Mouse (Mus musculus): ENCODE results near the gene Erbb2. TPM values are rescaled to one million over a fixed set of nuclear protein-coding genes. Genes with fewer than 3 reads are reported as not detected.

The Erbb2 gene
- polyA plus RNA-seq, 1 experiment from 2014 or later = 6.6 TPM

DNA sequence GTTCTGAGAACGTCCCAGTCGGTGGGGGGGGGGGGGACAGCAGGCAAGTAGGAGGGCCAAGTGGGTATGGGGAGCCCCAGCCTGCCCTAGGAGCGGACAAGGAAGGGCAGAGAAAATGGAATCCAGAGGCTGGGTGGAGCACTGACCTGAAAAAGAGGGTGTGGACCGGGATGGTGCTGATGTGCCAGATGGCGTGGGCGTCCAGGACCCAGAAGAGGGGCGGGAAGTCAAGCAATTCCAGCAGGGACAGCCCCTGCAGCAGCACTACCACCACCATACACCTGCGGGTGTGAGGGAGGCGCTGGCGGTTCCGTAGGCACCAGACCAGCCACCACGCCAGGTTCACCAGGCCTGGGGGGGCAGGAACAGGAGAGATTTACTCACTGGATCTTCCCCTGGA is 22.1 kb upstream of the Erbb2 start:
- H3K27ac ChIP-seq (ENCODE audit: low read depth, low read length) = no peak overlapping the region
- H3K4me3 ChIP-seq (ENCODE audit: low read length) = no peak overlapping the region
- no peak overlapping the region for H3K4me2 ChIP-seq (ENCODE audit: low read length)
- no peaks in the 10 kb centered on the region for H3K36me3 ChIP-seq (ENCODE audit: control insufficient read depth, insufficient read depth, low read length)
- ATAC-seq = no peak
- H3K9me3 ChIP-seq (ENCODE audit: control insufficient read depth, low read length) = no peaks in the 10 kb centered on the region
- 78% methylated on average over 12 of the region's 12 CpGs for WGBS
- H3K9ac ChIP-seq (ENCODE audit: low read depth, low read length) = no peak overlapping the region
- no peaks in the 10 kb centered on the region for H3K4me1 ChIP-seq (ENCODE audit: control insufficient read depth, insufficient read depth, low read depth, low read length)
- H3K27me3 ChIP-seq (replicated peaks; ENCODE audit: control insufficient read depth, insufficient read depth, low read length) = peaks cover 17% of the 10 kb centered on the region

DNA sequence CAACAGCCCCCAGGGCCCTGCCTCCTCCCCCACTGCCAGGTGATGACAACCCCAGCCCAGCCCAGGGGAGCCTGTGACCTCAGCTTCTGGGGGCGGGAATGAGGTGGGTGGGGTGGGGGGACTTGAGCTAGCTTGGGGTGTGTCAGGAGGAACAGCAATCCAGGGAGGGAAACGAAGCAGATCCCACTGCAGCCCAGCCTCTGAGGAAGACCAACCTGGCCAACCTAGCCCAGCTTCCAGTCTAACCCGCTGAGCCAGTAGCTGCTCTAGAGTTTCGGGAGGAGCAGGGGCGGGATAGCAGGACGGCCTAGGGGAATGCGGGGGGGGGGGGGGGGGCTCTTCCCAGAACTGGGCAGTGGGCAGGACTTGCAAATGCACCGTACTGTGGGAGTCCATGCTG is 20.2 kb upstream of the Erbb2 start:
- 36% methylated on average over 6 of the region's 8 CpGs for WGBS

DNA sequence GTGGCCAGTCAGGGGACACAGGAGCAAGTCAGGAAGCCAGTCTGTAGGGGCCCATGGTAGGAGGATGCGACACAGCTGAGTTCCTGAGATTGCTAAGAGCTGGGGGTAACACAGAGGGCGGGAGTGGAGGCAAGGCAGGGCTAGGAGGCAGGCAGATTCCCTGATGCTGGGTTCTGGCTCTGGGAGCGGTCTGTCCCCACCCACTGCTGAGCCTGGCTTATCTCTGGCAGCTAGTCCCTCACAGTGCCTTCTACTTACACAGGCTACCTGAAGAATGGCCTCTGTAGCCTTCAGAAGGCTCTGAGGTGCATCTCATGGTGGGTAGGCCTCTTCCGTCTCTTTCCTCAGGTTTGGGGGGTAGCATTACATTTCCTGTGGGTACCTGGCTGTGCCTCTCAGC is 19.6 kb upstream of the Erbb2 start:
- Histone ChIP-seq H3K36me3 (ENCODE audit: control insufficient read depth, insufficient read depth, low read length) (no peaks in the 10 kb centered on the region), H3K4me1 (ENCODE audit: control insufficient read depth, insufficient read depth, low read depth, low read length) (no peaks in the 10 kb centered on the region), H3K27me3 (replicated peaks; ENCODE audit: control insufficient read depth, insufficient read depth, low read length) (peaks cover 2% of the 10 kb centered on the region), H3K4me2 (ENCODE audit: low read length) (no peak overlapping the region), H3K9ac (ENCODE audit: low read depth, low read length) (no peak overlapping the region), H3K27ac (ENCODE audit: low read depth, low read length) (no peak overlapping the region), H3K9me3 (ENCODE audit: control insufficient read depth, low read length) (no peaks in the 10 kb centered on the region), H3K4me3 (ENCODE audit: low read length) (no peak overlapping the region)
- no peak for ATAC-seq
- 66% methylated on average over 4 of the region's 4 CpGs for WGBS

More for the DNA sequence above, 20.2 kb upstream of the Erbb2 start:
- Histone ChIP-seq H3K27ac (ENCODE audit: low read depth, low read length) (no peak overlapping the region), H3K36me3 (ENCODE audit: control insufficient read depth, insufficient read depth, low read length) (no peaks in the 10 kb centered on the region), H3K4me3 (ENCODE audit: low read length) (no peak overlapping the region), H3K4me2 (ENCODE audit: low read length) (no peak overlapping the region), H3K9ac (ENCODE audit: low read depth, low read length) (no peak overlapping the region), H3K9me3 (ENCODE audit: control insufficient read depth, low read length) (no peaks in the 10 kb centered on the region), H3K4me1 (ENCODE audit: control insufficient read depth, insufficient read depth, low read depth, low read length) (no peaks in the 10 kb centered on the region), H3K27me3 (replicated peaks; ENCODE audit: control insufficient read depth, insufficient read depth, low read length) (peaks cover 7% of the 10 kb centered on the region)
- ATAC-seq = no peak

DNA sequence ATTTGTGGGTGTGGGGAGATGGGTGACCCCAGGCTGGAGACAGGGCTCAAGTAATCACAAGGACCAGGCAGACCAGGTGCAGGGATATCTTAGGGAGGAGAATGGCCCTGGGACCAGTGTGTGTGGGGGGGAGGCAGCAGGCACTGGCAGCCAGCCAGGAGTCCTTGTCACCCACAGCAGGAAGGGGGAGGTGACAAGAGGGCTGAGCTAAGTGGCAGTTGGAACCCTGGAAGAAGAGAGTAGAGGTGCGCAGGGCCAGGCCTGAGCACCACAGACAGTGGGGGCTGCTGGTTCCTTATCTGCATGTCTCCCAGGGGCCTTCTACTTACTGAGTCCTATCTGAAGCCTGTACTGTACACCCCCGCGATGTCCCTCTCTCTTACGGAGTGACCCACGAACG is 19.0 kb upstream of the Erbb2 start:
- no peak overlapping the region for H3K27ac ChIP-seq (ENCODE audit: low read depth, low read length)
- H3K4me1 ChIP-seq (ENCODE audit: control insufficient read depth, insufficient read depth, low read depth, low read length) = no peaks in the 10 kb centered on the region
- no peak overlapping the region for H3K9ac ChIP-seq (ENCODE audit: low read depth, low read length)
- H3K36me3 ChIP-seq (ENCODE audit: control insufficient read depth, insufficient read depth, low read length) = no peaks in the 10 kb centered on the region
- no peak overlapping the region for H3K4me2 ChIP-seq (ENCODE audit: low read length)
- H3K9me3 ChIP-seq (ENCODE audit: control insufficient read depth, low read length) = no peaks in the 10 kb centered on the region
- ATAC-seq = no peak
- peaks cover 2% of the 10 kb centered on the region for H3K27me3 ChIP-seq (replicated peaks; ENCODE audit: control insufficient read depth, insufficient read depth, low read length)
- H3K4me3 ChIP-seq (ENCODE audit: low read length) = no peak overlapping the region
- 67% methylated on average over 6 of the region's 6 CpGs for WGBS

DNA sequence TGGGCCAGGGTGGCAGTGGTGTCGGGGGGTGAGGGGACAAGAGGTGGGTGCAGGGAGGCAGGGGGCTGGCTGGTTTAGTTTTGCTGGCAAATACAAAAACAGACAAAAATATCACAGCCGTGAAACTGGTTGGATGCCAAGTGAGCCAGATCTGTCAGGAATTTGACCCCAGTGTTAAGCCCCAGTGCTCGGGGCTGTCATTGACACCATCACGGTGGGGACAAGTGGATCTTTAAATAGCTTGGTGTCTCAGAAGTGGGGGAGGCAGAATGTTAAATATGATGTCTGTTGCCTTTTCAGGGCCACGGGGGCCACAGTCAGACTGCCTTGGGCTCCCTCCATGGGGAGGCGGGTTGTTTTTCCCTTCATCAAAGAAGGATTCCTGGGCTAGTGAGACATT is 18.0 kb upstream of the Erbb2 start:
- H3K27me3 ChIP-seq (replicated peaks; ENCODE audit: control insufficient read depth, insufficient read depth, low read length) = peaks cover 2% of the 10 kb centered on the region
- H3K36me3 ChIP-seq (ENCODE audit: control insufficient read depth, insufficient read depth, low read length) = no peaks in the 10 kb centered on the region
- no peaks in the 10 kb centered on the region for H3K4me1 ChIP-seq (ENCODE audit: control insufficient read depth, insufficient read depth, low read depth, low read length)
- 48% methylated on average over 6 of the region's 6 CpGs for WGBS
- no peak for ATAC-seq
- no peak overlapping the region for H3K4me2 ChIP-seq (ENCODE audit: low read length)
- H3K27ac ChIP-seq (ENCODE audit: low read depth, low read length) = no peak overlapping the region
- no peak overlapping the region for H3K4me3 ChIP-seq (ENCODE audit: low read length)
- no peak overlapping the region for H3K9ac ChIP-seq (ENCODE audit: low read depth, low read length)
- no peaks in the 10 kb centered on the region for H3K9me3 ChIP-seq (ENCODE audit: control insufficient read depth, low read length)

DNA sequence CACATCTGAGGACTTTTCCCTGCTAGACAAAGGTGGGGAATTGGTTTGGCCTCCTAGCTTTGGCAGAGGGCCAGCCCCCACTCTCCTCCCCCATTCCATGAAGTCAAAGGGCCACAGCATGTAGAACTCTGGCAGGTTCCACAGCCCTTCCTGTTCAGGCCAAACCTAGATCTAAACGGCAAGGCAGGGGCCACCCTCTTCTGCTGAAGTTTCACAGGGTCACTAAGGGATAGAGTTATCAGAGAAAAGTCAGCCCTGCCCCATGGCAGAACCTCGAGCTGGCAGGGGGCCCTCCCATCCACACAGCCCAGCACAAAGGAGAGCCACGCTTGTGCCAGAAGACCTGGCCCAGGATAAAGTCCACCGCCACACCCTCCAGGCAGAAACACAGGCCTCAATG is 17.2 kb upstream of the Erbb2 start:
- Histone ChIP-seq H3K36me3 (ENCODE audit: control insufficient read depth, insufficient read depth, low read length) (no peaks in the 10 kb centered on the region), H3K4me2 (ENCODE audit: low read length) (no peak overlapping the region), H3K4me1 (ENCODE audit: control insufficient read depth, insufficient read depth, low read depth, low read length) (no peaks in the 10 kb centered on the region), H3K4me3 (ENCODE audit: low read length) (no peak overlapping the region), H3K9ac (ENCODE audit: low read depth, low read length) (no peak overlapping the region), H3K9me3 (ENCODE audit: control insufficient read depth, low read length) (no peaks in the 10 kb centered on the region), H3K27ac (ENCODE audit: low read depth, low read length) (no peak overlapping the region), H3K27me3 (replicated peaks; ENCODE audit: control insufficient read depth, insufficient read depth, low read length) (peaks cover 2% of the 10 kb centered on the region)
- 54% methylated on average over 4 of the region's 4 CpGs for WGBS
- ATAC-seq = no peak

DNA sequence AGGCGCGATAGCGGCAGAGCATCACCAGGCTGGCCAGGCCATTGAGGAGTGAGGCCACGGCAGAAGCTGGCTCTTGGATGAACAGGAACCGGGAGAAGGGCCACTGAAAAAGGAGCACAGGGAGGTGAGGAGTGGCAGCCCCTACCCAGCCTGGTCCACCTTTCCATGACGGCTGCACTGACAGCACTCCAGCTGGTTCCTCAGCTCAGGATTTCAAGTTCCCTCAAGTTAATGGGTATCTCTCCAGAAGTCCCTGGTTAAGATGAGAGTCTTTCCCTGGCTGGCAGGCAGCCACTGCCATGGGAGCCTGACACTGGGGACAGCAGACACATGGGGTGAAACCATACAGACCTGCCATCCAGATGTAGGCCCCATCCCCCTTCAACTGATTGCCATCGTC is 14.3 kb upstream of the Erbb2 start:
- 83% methylated on average over 7 of the region's 7 CpGs for WGBS
- no peak overlapping the region for H3K27ac ChIP-seq (ENCODE audit: low read depth, low read length)
- no peaks in the 10 kb centered on the region for H3K36me3 ChIP-seq (ENCODE audit: control insufficient read depth, insufficient read depth, low read length)
- H3K4me1 ChIP-seq (ENCODE audit: control insufficient read depth, insufficient read depth, low read depth, low read length) = peaks cover 5% of the 10 kb centered on the region
- no peak overlapping the region for H3K4me3 ChIP-seq (ENCODE audit: low read length)
- no peaks in the 10 kb centered on the region for H3K9me3 ChIP-seq (ENCODE audit: control insufficient read depth, low read length)
- no peak overlapping the region for H3K9ac ChIP-seq (ENCODE audit: low read depth, low read length)
- no peak for ATAC-seq
- H3K4me2 ChIP-seq (ENCODE audit: low read length) = no peak overlapping the region
- no peaks in the 10 kb centered on the region for H3K27me3 ChIP-seq (replicated peaks; ENCODE audit: control insufficient read depth, insufficient read depth, low read length)

DNA sequence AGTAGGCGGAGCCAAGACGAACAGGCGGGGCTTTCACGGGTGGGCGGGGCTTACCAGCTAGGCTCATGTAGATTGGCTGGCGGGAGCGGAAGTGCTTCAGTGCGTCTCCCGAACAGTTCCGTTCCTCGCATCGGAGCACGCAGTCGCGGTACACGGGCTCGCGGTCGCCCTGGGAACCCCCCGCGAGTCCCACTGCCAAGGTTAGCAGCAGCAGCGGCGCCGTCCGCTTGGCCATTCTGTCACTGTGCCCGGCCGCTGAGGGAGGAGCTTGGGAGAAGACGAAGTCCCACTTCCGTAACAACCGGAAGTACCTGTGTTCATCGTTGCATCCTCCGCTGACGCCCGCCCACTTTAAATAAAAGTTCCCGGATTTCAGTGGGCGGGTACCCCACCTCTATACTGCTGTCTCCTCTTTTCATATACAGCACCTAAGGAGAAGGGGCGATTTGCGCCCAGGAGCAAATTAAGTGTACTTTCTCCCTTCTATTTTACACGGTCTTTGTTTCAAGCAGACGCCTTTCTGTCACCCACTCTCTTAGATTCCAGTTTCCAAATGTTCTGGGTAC is 12.0 kb upstream of the Erbb2 start, which contains the start of gene Pgap3:
TSS of gene Pgap3 (minus strand) at position 330 of the 566 bp plus-strand sequence.
- Histone ChIP-seq H3K9me3 (ENCODE audit: control insufficient read depth, low read length) (no peaks in the 10 kb centered on the region), H3K36me3 (ENCODE audit: control insufficient read depth, insufficient read depth, low read length) (no peaks in the 10 kb centered on the region), H3K27me3 (replicated peaks; ENCODE audit: control insufficient read depth, insufficient read depth, low read length) (no peaks in the 10 kb centered on the region), H3K27ac (ENCODE audit: low read depth, low read length) (peak within 1 kb of the TSS; percentile 95), H3K4me2 (ENCODE audit: low read length) (peak within 1 kb of the TSS; percentile 84), H3K9ac (ENCODE audit: low read depth, low read length) (peak within 1 kb of the TSS; percentile 84), H3K4me3 (ENCODE audit: low read length) (peak within 1 kb of the TSS; percentile 70), H3K4me1 (ENCODE audit: control insufficient read depth, insufficient read depth, low read depth, low read length) (peaks cover 5% of the 10 kb centered on the region)
- peak; percentile 97 for ATAC-seq
- under 1% methylated on average over 40 of the region's 40 CpGs for WGBS

DNA sequence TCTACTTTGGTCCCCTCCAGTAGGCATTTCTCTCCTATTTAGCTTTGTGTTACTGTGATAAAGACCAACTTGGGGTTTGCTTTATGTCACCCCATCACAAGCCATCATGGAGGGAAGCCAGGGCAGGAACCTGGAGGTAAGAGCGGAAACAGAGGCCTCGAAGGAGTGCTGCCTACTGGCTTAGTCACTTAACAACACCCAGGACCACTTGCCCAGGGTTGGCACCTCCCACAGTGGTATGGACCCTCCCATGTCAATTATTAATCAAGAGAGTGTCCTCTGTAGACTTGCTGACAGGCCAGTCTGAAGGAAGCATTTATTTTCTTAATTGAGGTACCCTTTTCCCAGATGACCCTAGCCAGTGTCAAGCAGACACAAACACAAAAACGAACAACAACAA is 11.5 kb upstream of the Erbb2 start:
- Histone ChIP-seq H3K27ac (ENCODE audit: low read depth, low read length) (peak overlapping the region; percentile 95), H3K4me1 (ENCODE audit: control insufficient read depth, insufficient read depth, low read depth, low read length) (peaks cover 5% of the 10 kb centered on the region), H3K36me3 (ENCODE audit: control insufficient read depth, insufficient read depth, low read length) (no peaks in the 10 kb centered on the region), H3K27me3 (replicated peaks; ENCODE audit: control insufficient read depth, insufficient read depth, low read length) (no peaks in the 10 kb centered on the region), H3K4me3 (ENCODE audit: low read length) (peak overlapping the region; percentile 70), H3K9me3 (ENCODE audit: control insufficient read depth, low read length) (no peaks in the 10 kb centered on the region), H3K4me2 (ENCODE audit: low read length) (peak overlapping the region; percentile 84), H3K9ac (ENCODE audit: low read depth, low read length) (peak overlapping the region; percentile 84)
- ATAC-seq = no peak
- 49% methylated on average over 3 of the region's 3 CpGs for WGBS

DNA sequence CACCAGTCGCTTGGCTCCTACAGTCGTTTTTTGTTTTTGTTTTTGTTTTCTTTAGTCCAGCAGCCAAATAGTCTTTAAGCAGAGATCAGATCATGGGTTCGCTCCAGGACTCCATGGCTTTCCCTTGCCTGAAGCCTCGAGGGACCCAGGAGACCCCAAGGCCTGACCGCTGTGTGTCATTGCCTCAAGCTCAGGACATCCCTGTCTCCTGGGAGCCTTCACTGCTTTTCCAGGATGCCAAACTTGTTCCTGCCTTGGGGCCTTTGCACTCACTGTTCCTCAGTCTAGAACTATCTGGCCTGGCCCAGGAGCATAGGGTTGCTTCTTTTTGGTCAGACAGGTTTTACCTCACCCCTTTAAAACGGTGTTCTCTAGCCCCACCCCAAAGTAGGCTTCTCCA is 5.6 kb upstream of the Erbb2 start:
- Histone ChIP-seq H3K4me2 (ENCODE audit: low read length) (no peak overlapping the region), H3K4me1 (ENCODE audit: control insufficient read depth, insufficient read depth, low read depth, low read length) (no peaks in the 10 kb centered on the region), H3K27me3 (replicated peaks; ENCODE audit: control insufficient read depth, insufficient read depth, low read length) (peaks cover 10% of the 10 kb centered on the region), H3K9ac (ENCODE audit: low read depth, low read length) (no peak overlapping the region), H3K4me3 (ENCODE audit: low read length) (no peak overlapping the region), H3K27ac (ENCODE audit: low read depth, low read length) (no peak overlapping the region), H3K36me3 (ENCODE audit: control insufficient read depth, insufficient read depth, low read length) (no peaks in the 10 kb centered on the region), H3K9me3 (ENCODE audit: control insufficient read depth, low read length) (no peaks in the 10 kb centered on the region)
- WGBS = 75% methylated on average over 6 of the region's 6 CpGs
- ATAC-seq = no peak

Data from hindbrain, embryonic 16.5 days (tissue).